Mouse (Mus musculus): ENCODE data around the gene Cabp4. TPM values are rescaled to one million over a fixed set of nuclear protein-coding genes. Genes with fewer than 3 reads are reported as not detected.

The Cabp4 gene
- polyA plus RNA-seq, 1 experiment from 2014 or later = not detected

- no peak for ATAC-seq (ENCODE audit: low read depth)
- Histone ChIP-seq H3K36me3 (ENCODE audit: control insufficient read depth, insufficient read depth, low read length) (peaks cover 17% of the 10 kb centered on the region), H3K9me3 (ENCODE audit: control insufficient read depth, low read length) (no peaks in the 10 kb centered on the region), H3K27ac (replicated peaks; ENCODE audit: low read depth, low read length) (no peak overlapping the region), H3K27me3 (replicated peaks; ENCODE audit: control insufficient read depth, insufficient read depth, low read length) (no peaks in the 10 kb centered on the region), H3K9ac (ENCODE audit: low read depth, low read length) (no peak overlapping the region), H3K4me3 (ENCODE audit: low read depth, low read length) (no peak overlapping the region), H3K4me2 (ENCODE audit: low read depth, low read length) (no peak overlapping the region), H3K4me1 (ENCODE audit: control insufficient read depth, insufficient read depth, low read length) (peaks cover 11% of the 10 kb centered on the region; the same call in 1 of the 2 replicates)
- no peak for DNase-seq (ENCODE audit: low spot score)
- 59% methylated on average over 12 of the region's 12 CpGs for WGBS
Observed at GRCm38 (mm10) chr19:4146366-4147021, 2.7 kb upstream of the Cabp4 start.

GRCm38 (mm10) chr19:4145936-4146335, 2.1 kb upstream of the Cabp4 start:
- H3K4me1 ChIP-seq (ENCODE audit: control insufficient read depth, insufficient read depth, low read length) = peaks cover 11% of the 10 kb centered on the region; the same call in 1 of the 2 replicates
- H3K27me3 ChIP-seq (replicated peaks; ENCODE audit: control insufficient read depth, insufficient read depth, low read length) = no peaks in the 10 kb centered on the region
- no peak overlapping the region for H3K9ac ChIP-seq (ENCODE audit: low read depth, low read length)
- DNase-seq (ENCODE audit: low spot score) (no peak), ATAC-seq (ENCODE audit: low read depth) (no peak)
- WGBS = 90% methylated on average over 5 of the region's 5 CpGs
- H3K9me3 ChIP-seq (ENCODE audit: control insufficient read depth, low read length) = no peaks in the 10 kb centered on the region
- H3K4me3 ChIP-seq (ENCODE audit: low read depth, low read length) = no peak overlapping the region
- H3K4me2 ChIP-seq (ENCODE audit: low read depth, low read length) = no peak overlapping the region
- H3K27ac ChIP-seq (replicated peaks; ENCODE audit: low read depth, low read length) = no peak overlapping the region
- H3K36me3 ChIP-seq (ENCODE audit: control insufficient read depth, insufficient read depth, low read length) = peaks cover 12% of the 10 kb centered on the region

GRCm38 (mm10) chr19:4144550-4145498, 991 bp upstream of the Cabp4 start:
- Histone ChIP-seq H3K36me3 (ENCODE audit: control insufficient read depth, insufficient read depth, low read length) (peaks cover under 1% of the 10 kb centered on the region; the same call in 1 of the 2 replicates), H3K4me3 (ENCODE audit: low read depth, low read length) (no peak overlapping the region), H3K4me1 (ENCODE audit: control insufficient read depth, insufficient read depth, low read length) (peaks cover 11% of the 10 kb centered on the region; the same call in 1 of the 2 replicates), H3K4me2 (ENCODE audit: low read depth, low read length) (no peak overlapping the region), H3K9me3 (ENCODE audit: control insufficient read depth, low read length) (no peaks in the 10 kb centered on the region), H3K27me3 (replicated peaks; ENCODE audit: control insufficient read depth, insufficient read depth, low read length) (no peaks in the 10 kb centered on the region), H3K27ac (replicated peaks; ENCODE audit: low read depth, low read length) (no peak overlapping the region), H3K9ac (ENCODE audit: low read depth, low read length) (no peak overlapping the region)
- 72% methylated on average over 16 of the region's 16 CpGs for WGBS
- ATAC-seq (ENCODE audit: low read depth) (no peak), DNase-seq (ENCODE audit: low spot score) (no peak)

GRCm38 (mm10) chr19:4142416-4143173, 1.2 kb downstream of the Cabp4 start:
- ATAC-seq (ENCODE audit: low read depth) (no peak), DNase-seq (ENCODE audit: low spot score) (no peak)
- H3K27ac ChIP-seq (replicated peaks; ENCODE audit: low read depth, low read length) = no peak overlapping the region
- H3K4me3 ChIP-seq (ENCODE audit: low read depth, low read length) = no peak overlapping the region
- H3K4me2 ChIP-seq (ENCODE audit: low read depth, low read length) = no peak overlapping the region
- no peaks in the 10 kb centered on the region for H3K9me3 ChIP-seq (ENCODE audit: control insufficient read depth, low read length)
- H3K4me1 ChIP-seq (ENCODE audit: control insufficient read depth, insufficient read depth, low read length) = no peaks in the 10 kb centered on the region
- H3K27me3 ChIP-seq (replicated peaks; ENCODE audit: control insufficient read depth, insufficient read depth, low read length) = no peaks in the 10 kb centered on the region
- H3K36me3 ChIP-seq (ENCODE audit: control insufficient read depth, insufficient read depth, low read length) = no peaks in the 10 kb centered on the region
- WGBS = 89% methylated on average over 18 of the region's 18 CpGs
- no peak overlapping the region for H3K9ac ChIP-seq (ENCODE audit: low read depth, low read length)

- Histone ChIP-seq H3K4me1 (ENCODE audit: control insufficient read depth, insufficient read depth, low read length) (no peaks in the 10 kb centered on the region), H3K27me3 (replicated peaks; ENCODE audit: control insufficient read depth, insufficient read depth, low read length) (no peaks in the 10 kb centered on the region), H3K27ac (replicated peaks; ENCODE audit: low read depth, low read length) (no peak overlapping the region), H3K4me3 (ENCODE audit: low read depth, low read length) (no peak overlapping the region), H3K9me3 (ENCODE audit: control insufficient read depth, low read length) (no peaks in the 10 kb centered on the region), H3K4me2 (ENCODE audit: low read depth, low read length) (no peak overlapping the region), H3K36me3 (ENCODE audit: control insufficient read depth, insufficient read depth, low read length) (no peaks in the 10 kb centered on the region), H3K9ac (ENCODE audit: low read depth, low read length) (no peak overlapping the region)
- no peak for DNase-seq (ENCODE audit: low spot score)
- 69% methylated on average over 6 of the region's 6 CpGs for WGBS
- no peak for ATAC-seq (ENCODE audit: low read depth)
Observed at GRCm38 (mm10) chr19:4140147-4140546, 3.7 kb downstream of the Cabp4 start.

- H3K9ac ChIP-seq (ENCODE audit: low read depth, low read length) = no peak within 1 kb of the TSS
- no peaks in the 10 kb centered on the region for H3K27me3 ChIP-seq (replicated peaks; ENCODE audit: control insufficient read depth, insufficient read depth, low read length)
- no peaks in the 10 kb centered on the region for H3K4me1 ChIP-seq (ENCODE audit: control insufficient read depth, insufficient read depth, low read length)
- DNase-seq (ENCODE audit: low spot score) = no peak
- no peak within 1 kb of the TSS for H3K4me2 ChIP-seq (ENCODE audit: low read depth, low read length)
- no peaks in the 10 kb centered on the region for H3K9me3 ChIP-seq (ENCODE audit: control insufficient read depth, low read length)
- no peaks in the 10 kb centered on the region for H3K36me3 ChIP-seq (ENCODE audit: control insufficient read depth, insufficient read depth, low read length)
- H3K27ac ChIP-seq (replicated peaks; ENCODE audit: low read depth, low read length) = no peak within 1 kb of the TSS
- no peak for ATAC-seq (ENCODE audit: low read depth)
- no peak within 1 kb of the TSS for H3K4me3 ChIP-seq (ENCODE audit: low read depth, low read length)
- WGBS = 95% methylated on average over 2 of the region's 2 CpGs
Observed at GRCm38 (mm10) chr19:4139446-4139845, 4.4 kb downstream of the Cabp4 start, which contains the start of gene Gpr152. Gene Gpr152 (plus strand): TSS chr19:4139787.

GRCm38 (mm10) chr19:4137913-4138312, 5.9 kb downstream of the Cabp4 start:
- Histone ChIP-seq H3K27me3 (replicated peaks; ENCODE audit: control insufficient read depth, insufficient read depth, low read length) (no peaks in the 10 kb centered on the region), H3K9ac (ENCODE audit: low read depth, low read length) (no peak overlapping the region), H3K4me3 (ENCODE audit: low read depth, low read length) (no peak overlapping the region), H3K9me3 (ENCODE audit: control insufficient read depth, low read length) (no peaks in the 10 kb centered on the region), H3K36me3 (ENCODE audit: control insufficient read depth, insufficient read depth, low read length) (no peaks in the 10 kb centered on the region), H3K4me2 (ENCODE audit: low read depth, low read length) (no peak overlapping the region), H3K4me1 (ENCODE audit: control insufficient read depth, insufficient read depth, low read length) (no peaks in the 10 kb centered on the region), H3K27ac (replicated peaks; ENCODE audit: low read depth, low read length) (no peak overlapping the region)
- ATAC-seq (ENCODE audit: low read depth) (no peak), DNase-seq (ENCODE audit: low spot score) (no peak)
- WGBS = 86% methylated on average over 5 of the region's 5 CpGs

- no peak for ATAC-seq (ENCODE audit: low read depth)
- Histone ChIP-seq H3K9me3 (ENCODE audit: control insufficient read depth, low read length) (no peaks in the 10 kb centered on the region), H3K4me1 (ENCODE audit: control insufficient read depth, insufficient read depth, low read length) (no peaks in the 10 kb centered on the region), H3K27me3 (replicated peaks; ENCODE audit: control insufficient read depth, insufficient read depth, low read length) (no peaks in the 10 kb centered on the region), H3K9ac (ENCODE audit: low read depth, low read length) (no peak overlapping the region), H3K27ac (replicated peaks; ENCODE audit: low read depth, low read length) (no peak overlapping the region), H3K4me3 (ENCODE audit: low read depth, low read length) (no peak overlapping the region), H3K4me2 (ENCODE audit: low read depth, low read length) (no peak overlapping the region), H3K36me3 (ENCODE audit: control insufficient read depth, insufficient read depth, low read length) (peaks cover 9% of the 10 kb centered on the region)
- no peak for DNase-seq (ENCODE audit: low spot score)
- WGBS = 75% methylated on average over 5 of the region's 5 CpGs
Observed at GRCm38 (mm10) chr19:4136463-4136862, 7.4 kb downstream of the Cabp4 start.
